Mouse (Mus musculus): Measurements from ENCODE around the gene Fbxw18. TPM values are rescaled to one million over a fixed set of nuclear protein-coding genes. Genes with fewer than 3 reads are reported as not detected.
"Not testable (repeated sequence)": the region's sequence is repeated elsewhere in the genome, so short reads cannot be mapped to it uniquely, and the experiment has no call there.

The Fbxw18 gene
- polyA plus RNA-seq (2016; fragmentation: Nextera tagmentation; extraction: Ambion mirVana) = 0.33 TPM in 1 of 2 replicates, not detected in the other

DNA sequence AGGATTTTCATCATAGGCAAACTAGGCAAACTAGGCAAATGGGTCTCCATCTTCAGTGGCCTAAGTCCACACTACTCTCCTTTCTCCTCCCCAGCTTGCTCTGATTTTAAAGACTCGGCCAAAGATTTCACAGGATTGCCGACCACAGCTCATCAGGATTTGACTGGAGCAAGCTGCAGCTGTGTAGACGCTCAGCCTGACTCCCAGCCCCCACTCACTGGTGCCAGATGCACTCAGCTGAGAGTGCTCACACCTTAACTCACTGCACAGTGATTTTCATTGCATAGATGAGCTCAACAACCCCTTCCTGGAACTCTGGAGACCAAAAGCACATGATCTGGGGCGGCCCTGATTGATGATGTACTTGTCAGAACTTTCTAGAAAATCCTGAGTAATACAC is at the start of gene Fbxw18:
Fbxw18 (minus strand) TSS at position 101 of the 400 bp plus-strand sequence.
- not testable (repeated sequence) for DNase-seq (ENCODE audit: low spot score); H3K9me3 ChIP-seq; H3K4me3 ChIP-seq; H3K27me3 ChIP-seq (ENCODE audit: insufficient read depth, poor library complexity, severe bottlenecking); H3K4me1 ChIP-seq (replicated peaks); H3K36me3 ChIP-seq; H3K27ac ChIP-seq
- WGBS = 75% methylated on average over 4 of the region's 4 CpGs

DNA sequence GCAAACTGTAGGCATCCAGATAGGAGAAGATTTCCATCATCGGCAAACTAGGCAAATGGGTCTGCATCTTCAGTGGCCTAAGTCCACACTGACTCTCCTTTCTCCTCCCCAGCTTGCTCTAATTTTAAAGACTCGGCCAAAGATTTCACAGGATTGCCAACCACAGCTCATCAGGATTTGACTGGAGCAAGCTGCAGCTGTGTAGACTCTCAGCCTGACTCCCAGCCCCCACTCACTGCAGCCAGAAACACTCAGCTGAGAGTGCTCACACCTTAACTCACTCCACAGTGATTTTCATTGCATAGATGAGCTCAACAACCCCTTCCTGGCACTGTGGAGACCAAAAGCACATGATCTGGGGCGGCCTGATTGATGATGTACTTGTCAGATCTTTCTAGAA is 43.5 kb upstream of the Fbxw18 start, which contains the start of gene Fbxw26:
Fbxw26 (minus strand) TSS at position 101 of the 400 bp plus-strand sequence.
- not testable (repeated sequence) for H3K4me1 ChIP-seq (replicated peaks); H3K9me3 ChIP-seq; H3K27ac ChIP-seq; DNase-seq (ENCODE audit: low spot score); H3K36me3 ChIP-seq; H3K4me3 ChIP-seq; H3K27me3 ChIP-seq (ENCODE audit: insufficient read depth, poor library complexity, severe bottlenecking)
- WGBS = 85% methylated on average over 3 of the region's 3 CpGs

DNA sequence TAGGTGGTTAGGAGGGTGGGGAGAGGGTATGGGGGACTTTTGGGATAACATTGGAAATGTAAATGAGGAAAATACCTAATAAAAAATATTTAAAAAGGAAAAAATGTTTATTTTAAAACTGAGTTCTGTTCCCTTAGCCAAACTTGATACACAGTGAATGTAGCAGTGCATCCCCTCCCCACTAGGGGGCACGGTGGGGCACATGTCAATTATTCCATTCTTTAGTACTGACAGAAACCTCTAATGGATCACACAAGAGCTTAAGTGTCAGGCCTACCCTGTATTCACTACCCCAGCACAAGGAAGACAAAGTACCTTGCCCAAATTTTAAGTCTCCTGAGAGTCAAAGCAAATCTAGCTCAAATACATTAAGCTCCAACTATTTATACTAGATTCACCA is 17.2 kb downstream of the Fbxw18 start:
- no peak overlapping the region for H3K27ac ChIP-seq
- no peaks in the 10 kb centered on the region for H3K4me1 ChIP-seq (replicated peaks)
- no peaks in the 10 kb centered on the region for H3K9me3 ChIP-seq
- H3K4me3 ChIP-seq = no peak overlapping the region
- H3K27me3 ChIP-seq (ENCODE audit: insufficient read depth, poor library complexity, severe bottlenecking) = no peaks in the 10 kb centered on the region
- no peaks in the 10 kb centered on the region for H3K36me3 ChIP-seq
- WGBS = 5% methylated on average over 1 of the region's 1 CpGs
- DNase-seq (ENCODE audit: low spot score) = peak; percentile 37

DNA sequence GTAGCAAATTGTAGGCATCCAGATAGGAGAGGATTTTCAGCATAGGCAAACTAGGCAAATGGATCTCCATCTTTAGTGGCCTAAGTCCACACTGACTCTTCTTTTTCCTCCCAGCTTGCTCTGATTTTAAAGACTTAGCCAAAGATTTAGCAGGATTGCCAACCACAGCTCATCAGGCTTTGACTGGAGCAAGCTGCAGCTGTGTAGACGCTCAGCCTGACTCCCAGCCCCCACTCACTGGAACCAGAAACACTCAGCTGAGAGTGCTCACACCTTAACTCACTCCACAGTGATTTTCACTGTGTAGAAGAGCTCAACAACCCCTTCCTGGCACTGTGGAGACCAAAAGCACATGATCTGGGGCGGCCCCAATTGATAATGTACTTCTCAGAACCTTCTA is 37.9 kb downstream of the Fbxw18 start, which contains the start of gene Fbxw25:
Fbxw25 (minus strand) TSS at position 101 of the 400 bp plus-strand sequence.
- H3K4me3 ChIP-seq; H3K4me1 ChIP-seq (replicated peaks); H3K9me3 ChIP-seq; DNase-seq (ENCODE audit: low spot score); H3K36me3 ChIP-seq; H3K27ac ChIP-seq; H3K27me3 ChIP-seq (ENCODE audit: insufficient read depth, poor library complexity, severe bottlenecking): not testable (repeated sequence)
- WGBS = 74% methylated on average over 2 of the region's 2 CpGs

Other genes starting within 250 kb of the Fbxw18 start
- not detected in 2 replicates for gene Fbxw19, start 206.8 kb downstream of the Fbxw18 start, polyA plus RNA-seq (2016; fragmentation: Nextera tagmentation; extraction: Ambion mirVana)
- gene Fbxw15, start 134.4 kb downstream of the Fbxw18 start, polyA plus RNA-seq (2016; fragmentation: Nextera tagmentation; extraction: Ambion mirVana) = not detected in 2 replicates
- not detected in 2 replicates for gene Fbxw24, start 76.6 kb downstream of the Fbxw18 start, polyA plus RNA-seq (2016; fragmentation: Nextera tagmentation; extraction: Ambion mirVana)
- gene Fbxw25, start 38.0 kb downstream of the Fbxw18 start, polyA plus RNA-seq (2016; fragmentation: Nextera tagmentation; extraction: Ambion mirVana) = not detected in 2 replicates
- gene Fbxw26, start 43.4 kb upstream of the Fbxw18 start, polyA plus RNA-seq (2016; fragmentation: Nextera tagmentation; extraction: Ambion mirVana) = 0.13 TPM in 1 of 2 replicates, not detected in the other
- gene Fbxw27, start 88.0 kb upstream of the Fbxw18 start, polyA plus RNA-seq (2016; fragmentation: Nextera tagmentation; extraction: Ambion mirVana) = not detected in 2 replicates
- gene Spink8, start 109.6 kb upstream of the Fbxw18 start, polyA plus RNA-seq (2016; fragmentation: Nextera tagmentation; extraction: Ambion mirVana) = not detected in 2 replicates
- 106 and 108 TPM in 2 replicates for gene Nme6, start 130.0 kb upstream of the Fbxw18 start, polyA plus RNA-seq (2016; fragmentation: Nextera tagmentation; extraction: Ambion mirVana)
- gene Camp, start 146.9 kb upstream of the Fbxw18 start, polyA plus RNA-seq (2016; fragmentation: Nextera tagmentation; extraction: Ambion mirVana) = not detected in 2 replicates
- 36.6 and 40.6 TPM in 2 replicates for gene Cdc25a, start 172.9 kb upstream of the Fbxw18 start, polyA plus RNA-seq (2016; fragmentation: Nextera tagmentation; extraction: Ambion mirVana)
- 71.6 and 96.3 TPM in 2 replicates for gene Map4, start 228.8 kb upstream of the Fbxw18 start, polyA plus RNA-seq (2016; fragmentation: Nextera tagmentation; extraction: Ambion mirVana)